Mouse (Mus musculus): Measurements from ENCODE around the gene Foxm1. TPM values are rescaled to one million over a fixed set of nuclear protein-coding genes. Genes with fewer than 3 reads are reported as not detected.
"Not testable (repeated sequence)": the region's sequence is repeated elsewhere in the genome, so short reads cannot be mapped to it uniquely, and the experiment has no call there.

Foxm1 gene
- polyA plus RNA-seq, 1 experiment from 2014 or later: 54.7 TPM

GRCm38 (mm10) chr6:128363007-128363825 is 449 bp downstream of the Foxm1 start:
- peak overlapping the region; percentile 91 for H3K27ac ChIP-seq (ENCODE audit: low read depth, low read length)
- 2% methylated on average over 35 of the region's 46 CpGs for WGBS
- peaks cover 9% of the 10 kb centered on the region; the same call in 1 of the 2 replicates for H3K4me1 ChIP-seq (ENCODE audit: control insufficient read depth, insufficient read depth, low read length)
- H3K27me3 ChIP-seq (ENCODE audit: control insufficient read depth, insufficient read depth, low read length): no peaks in the 10 kb centered on the region
- H3K9ac ChIP-seq (ENCODE audit: low read length): peak overlapping the region; percentile 95
- no peaks in the 10 kb centered on the region for H3K9me3 ChIP-seq (ENCODE audit: control insufficient read depth, low read length)
- H3K36me3 ChIP-seq (ENCODE audit: control insufficient read depth, insufficient read depth, low read length): peaks cover 7% of the 10 kb centered on the region
- peak; percentile 63 for ATAC-seq (ENCODE audit: insufficient read depth, low FRiP score, low TSS enrichment)
- DNase-seq (ENCODE audit: low spot score): peak; percentile 50
- peak overlapping the region; percentile 71 for H3K4me3 ChIP-seq (ENCODE audit: low read depth, low read length)
- H3K4me2 ChIP-seq (ENCODE audit: low read depth): peak overlapping the region; percentile 79

- ATAC-seq (ENCODE audit: insufficient read depth, low FRiP score, low TSS enrichment) (no peak), DNase-seq (ENCODE audit: low spot score) (no peak)
- Histone ChIP-seq H3K27ac (ENCODE audit: low read depth, low read length) (no peak overlapping the region), H3K9me3 (ENCODE audit: control insufficient read depth, low read length) (no peaks in the 10 kb centered on the region), H3K36me3 (ENCODE audit: control insufficient read depth, insufficient read depth, low read length) (peaks cover 11% of the 10 kb centered on the region), H3K4me3 (ENCODE audit: low read depth, low read length) (no peak overlapping the region), H3K27me3 (ENCODE audit: control insufficient read depth, insufficient read depth, low read length) (no peaks in the 10 kb centered on the region), H3K4me2 (ENCODE audit: low read depth) (peak overlapping the region; percentile 4; the same call in 1 of the 2 replicates), H3K9ac (ENCODE audit: low read length) (no peak overlapping the region), H3K4me1 (ENCODE audit: control insufficient read depth, insufficient read depth, low read length) (peaks cover 9% of the 10 kb centered on the region; the same call in 1 of the 2 replicates)
- 80% methylated on average over 6 of the region's 6 CpGs for WGBS
Observed at GRCm38 (mm10) chr6:128364721-128365120, 2.0 kb downstream of the Foxm1 start.

GRCm38 (mm10) chr6:128366466-128366865 is 3.7 kb downstream of the Foxm1 start:
- Histone ChIP-seq H3K27me3 (ENCODE audit: control insufficient read depth, insufficient read depth, low read length) (no peaks in the 10 kb centered on the region), H3K27ac (ENCODE audit: low read depth, low read length) (no peak overlapping the region), H3K4me1 (ENCODE audit: control insufficient read depth, insufficient read depth, low read length) (peaks cover 6% of the 10 kb centered on the region; the same call in 1 of the 2 replicates), H3K4me3 (ENCODE audit: low read depth, low read length) (no peak overlapping the region), H3K4me2 (ENCODE audit: low read depth) (no peak overlapping the region), H3K9me3 (ENCODE audit: control insufficient read depth, low read length) (no peaks in the 10 kb centered on the region), H3K9ac (ENCODE audit: low read length) (no peak overlapping the region), H3K36me3 (ENCODE audit: control insufficient read depth, insufficient read depth, low read length) (peaks cover 22% of the 10 kb centered on the region)
- 93% methylated on average over 5 of the region's 5 CpGs for WGBS
- ATAC-seq (ENCODE audit: insufficient read depth, low FRiP score, low TSS enrichment): no peak
- no peak for DNase-seq (ENCODE audit: low spot score)

GRCm38 (mm10) chr6:128370040-128370439 is 7.3 kb downstream of the Foxm1 start:
- H3K4me3 ChIP-seq (ENCODE audit: low read depth, low read length): no peak overlapping the region
- H3K27me3 ChIP-seq (ENCODE audit: control insufficient read depth, insufficient read depth, low read length): no peaks in the 10 kb centered on the region
- no peak overlapping the region for H3K9ac ChIP-seq (ENCODE audit: low read length)
- no peaks in the 10 kb centered on the region for H3K9me3 ChIP-seq (ENCODE audit: control insufficient read depth, low read length)
- no peak overlapping the region for H3K27ac ChIP-seq (ENCODE audit: low read depth, low read length)
- no peak for ATAC-seq (ENCODE audit: insufficient read depth, low FRiP score, low TSS enrichment)
- DNase-seq (ENCODE audit: low spot score): no peak
- H3K36me3 ChIP-seq (ENCODE audit: control insufficient read depth, insufficient read depth, low read length): peaks cover 38% of the 10 kb centered on the region
- H3K4me2 ChIP-seq (ENCODE audit: low read depth): no peak overlapping the region
- no peaks in the 10 kb centered on the region for H3K4me1 ChIP-seq (ENCODE audit: control insufficient read depth, insufficient read depth, low read length)
- 95% methylated on average over 5 of the region's 5 CpGs for WGBS

GRCm38 (mm10) chr6:128375192-128375591 is 12.4 kb downstream of the Foxm1 start, which contains the start of the genes Tex52 and Gm44596:
TSS of gene Tex52 (plus strand) at chr6:128375456.
TSS of gene Gm44596 (plus strand) at chr6:128375503.
- Histone ChIP-seq H3K4me1 (ENCODE audit: control insufficient read depth, insufficient read depth, low read length) (no peaks in the 10 kb centered on the region), H3K27ac (ENCODE audit: low read depth, low read length) (no peak within 1 kb of the TSS), H3K36me3 (ENCODE audit: control insufficient read depth, insufficient read depth, low read length) (peaks cover 26% of the 10 kb centered on the region), H3K4me2 (ENCODE audit: low read depth) (no peak within 1 kb of the TSS), H3K4me3 (ENCODE audit: low read depth, low read length) (no peak within 1 kb of the TSS), H3K9me3 (ENCODE audit: control insufficient read depth, low read length) (no peaks in the 10 kb centered on the region), H3K9ac (ENCODE audit: low read length) (no peak within 1 kb of the TSS), H3K27me3 (ENCODE audit: control insufficient read depth, insufficient read depth, low read length) (no peaks in the 10 kb centered on the region)
- 0 out of 2 replicates have a peak, but pooled peaks have one; percentile 61 for ATAC-seq (ENCODE audit: insufficient read depth, low FRiP score, low TSS enrichment)
- peak; percentile 25 for DNase-seq (ENCODE audit: low spot score)
- WGBS: 49% methylated on average over 6 of the region's 6 CpGs

- no peaks in the 10 kb centered on the region for H3K27me3 ChIP-seq (ENCODE audit: control insufficient read depth, insufficient read depth, low read length)
- H3K4me1 ChIP-seq (ENCODE audit: control insufficient read depth, insufficient read depth, low read length): no peaks in the 10 kb centered on the region
- H3K9me3 ChIP-seq (ENCODE audit: control insufficient read depth, low read length): no peaks in the 10 kb centered on the region
- H3K4me2 ChIP-seq (ENCODE audit: low read depth): no peak overlapping the region
- peaks cover 17% of the 10 kb centered on the region for H3K36me3 ChIP-seq (ENCODE audit: control insufficient read depth, insufficient read depth, low read length)
- H3K27ac ChIP-seq (ENCODE audit: low read depth, low read length): no peak overlapping the region
- 90% methylated on average over 17 of the region's 17 CpGs for WGBS
- ATAC-seq (ENCODE audit: insufficient read depth, low FRiP score, low TSS enrichment) (no peak), DNase-seq (ENCODE audit: low spot score) (no peak)
- H3K9ac ChIP-seq (ENCODE audit: low read length): no peak overlapping the region
- H3K4me3 ChIP-seq (ENCODE audit: low read depth, low read length): no peak overlapping the region
Observed at GRCm38 (mm10) chr6:128376371-128377085, 13.8 kb downstream of the Foxm1 start.

- Histone ChIP-seq H3K4me2 (ENCODE audit: low read depth) (no peak overlapping the region), H3K4me3 (ENCODE audit: low read depth, low read length) (no peak overlapping the region), H3K9ac (ENCODE audit: low read length) (no peak overlapping the region), H3K36me3 (ENCODE audit: control insufficient read depth, insufficient read depth, low read length) (peaks cover 2% of the 10 kb centered on the region), H3K27me3 (ENCODE audit: control insufficient read depth, insufficient read depth, low read length) (no peaks in the 10 kb centered on the region), H3K27ac (ENCODE audit: low read depth, low read length) (no peak overlapping the region), H3K9me3 (ENCODE audit: control insufficient read depth, low read length) (no peaks in the 10 kb centered on the region), H3K4me1 (ENCODE audit: control insufficient read depth, insufficient read depth, low read length) (no peaks in the 10 kb centered on the region)
- 89% methylated on average over 16 of the region's 16 CpGs for WGBS
- no peak for DNase-seq (ENCODE audit: low spot score)
- ATAC-seq (ENCODE audit: insufficient read depth, low FRiP score, low TSS enrichment): no peak
Observed at GRCm38 (mm10) chr6:128379636-128380035, 16.9 kb downstream of the Foxm1 start.

- H3K27ac ChIP-seq (ENCODE audit: low read depth, low read length); H3K36me3 ChIP-seq (ENCODE audit: control insufficient read depth, insufficient read depth, low read length); H3K27me3 ChIP-seq (ENCODE audit: control insufficient read depth, insufficient read depth, low read length); DNase-seq (ENCODE audit: low spot score); H3K9me3 ChIP-seq (ENCODE audit: control insufficient read depth, low read length); H3K4me3 ChIP-seq (ENCODE audit: low read depth, low read length); ATAC-seq (ENCODE audit: insufficient read depth, low FRiP score, low TSS enrichment); H3K9ac ChIP-seq (ENCODE audit: low read length); H3K4me1 ChIP-seq (ENCODE audit: control insufficient read depth, insufficient read depth, low read length); H3K4me2 ChIP-seq (ENCODE audit: low read depth): not testable (repeated sequence)
- WGBS: 67% methylated on average over 1 of the region's 1 CpGs
Observed at GRCm38 (mm10) chr6:128380594-128381167, 17.9 kb downstream of the Foxm1 start.

All from neural tube, embryonic 11.5 days (tissue).